Mouse (Mus musculus) ES-E14 (cell line): ENCODE results near the gene Asb8. TPM values are rescaled to one million over a fixed set of nuclear protein-coding genes. Genes with fewer than 3 reads are reported as not detected.

Experiments used
- DNase-seq: peaks from one replicate; pipeline ENCODE4 v3.0.0-alpha.2; 2013; ENCODE audit warnings: low read depth, low spot score
- H3K27ac ChIP-seq: 2 replicates; pipeline ENCODE4 v1.5.1; 2012; ENCODE audit warnings: low read depth, mild to moderate bottlenecking, low read length, moderate library complexity, mixed read lengths; ENCODE audit not compliant: poor library complexity, insufficient read depth, severe bottlenecking
- H3K36me3 ChIP-seq: 2 replicates; pipeline ENCODE4 v1.6.1; 2012; ENCODE audit warnings: mild to moderate bottlenecking, low read length, moderate library complexity, mixed read lengths; ENCODE audit not compliant: control insufficient read depth, poor library complexity, insufficient read depth, severe bottlenecking
- H3K4me1 ChIP-seq, 2 experiments: fragments of 150-350 bp in 1 of 2; sonication (generic) in 1 of 2; 2 replicates each; pipeline ENCODE4 v1.6.1; 2012; ENCODE audit warnings: low read length in 2 of 2, mild to moderate bottlenecking in 1 of 2, mixed read lengths in 1 of 2; ENCODE audit not compliant: control insufficient read depth in 2 of 2, insufficient read depth in 2 of 2, poor library complexity in 1 of 2
- H3K4me3 ChIP-seq, 2 experiments: fragments of 150-350 bp in 1 of 2; sonication (generic) in 1 of 2; 2 replicates each; pipeline ENCODE4 v1.5.1; 2012; ENCODE audit warnings: low read length in 2 of 2, low read depth in 1 of 2, mild to moderate bottlenecking in 1 of 2, mixed read lengths in 1 of 2; ENCODE audit not compliant: insufficient read depth in 1 of 2, poor library complexity in 1 of 2, severe bottlenecking in 1 of 2
- H3K9ac ChIP-seq: 2 replicates; pipeline ENCODE4 v1.6.1; 2012; ENCODE audit warnings: low read depth, mild to moderate bottlenecking, low read length, mixed read lengths; ENCODE audit not compliant: poor library complexity, insufficient read depth, severe bottlenecking
- H3K9me3 ChIP-seq: fragments of 150-350 bp; sonication (generic); 2 replicates; pipeline ENCODE4 v1.6.1; 2012; ENCODE audit warnings: low read depth, mild to moderate bottlenecking, low read length; ENCODE audit not compliant: control insufficient read depth, insufficient read depth
- CHD2 ChIP-seq: IDR thresholded peaks from 2 replicates; pipeline ENCODE4 v1.6.1; 2014; ENCODE audit warnings: mild to moderate bottlenecking, low read depth, low read length, inconsistent platforms
- HCFC1 ChIP-seq: IDR thresholded peaks from 2 replicates; pipeline ENCODE4 v1.6.1; 2012; ENCODE audit warnings: low read length, inconsistent platforms, borderline replicate concordance; ENCODE audit not compliant: insufficient read depth
- MAFK ChIP-seq: IDR thresholded peaks from 2 replicates; pipeline ENCODE4 v1.6.1; 2014; ENCODE audit warnings: mild to moderate bottlenecking, low read depth, low read length, inconsistent platforms; ENCODE audit not compliant: insufficient read depth
- ZC3H11A ChIP-seq: IDR thresholded peaks from 2 replicates; pipeline ENCODE4 v1.6.1; 2012; ENCODE audit warnings: low read depth, mild to moderate bottlenecking, inconsistent platforms, low read length, borderline replicate concordance
- ZNF384 ChIP-seq: IDR thresholded peaks from 2 replicates; pipeline ENCODE4 v1.6.1; 2012; ENCODE audit warnings: low read depth, low read length, inconsistent platforms
- in situ Hi-C, 2 experiments: fragments of 600-800 bp; cut with MboI; formaldehyde crosslinking; loops; one replicate each; pipeline ENCODE4 v1.15.1; 2025; ENCODE audit warnings: low sequenced_read_pairs in 2 of 2, inconsistent platforms in 1 of 2; ENCODE audit not compliant: unreplicated experiment in 2 of 2
- total RNA-seq: library from RNA; depleted of rRNA; stranded (reverse); fragments of 300-350 nt; gene quantifications from 2 replicates; pipeline ENCODE4 v1.2.3, GENCODE M21; 2012

The Asb8 gene
- total RNA-seq, 1 experiment: 12.5 TPM

- no peak overlapping the region for H3K9ac ChIP-seq
- no peaks in the 10 kb centered on the region for H3K9me3 ChIP-seq
- in situ Hi-C loops: no loop called here
- H3K4me3 ChIP-seq: no peak overlapping the region
- TF ChIP-seq MAFK: no peak
- TF ChIP-seq HCFC1: no peak
- TF ChIP-seq ZC3H11A: no peak
- no peak for TF ChIP-seq ZNF384
- TF ChIP-seq CHD2: no peak
- DNase-seq: no peak
- H3K27ac ChIP-seq: no peak overlapping the region
- H3K4me1 ChIP-seq: 0 out of 4 replicates have a peak, but pooled peaks cover 0 to 4% of the 10 kb centered on the region in 2 experiments
- peaks cover 28% of the 10 kb centered on the region; the same call in 1 of the 2 replicates for H3K36me3 ChIP-seq
Observed at GRCm38 (mm10) chr15:98134034-98134433, 31.4 kb downstream of the Asb8 start.

GRCm38 (mm10) chr15:98133471-98133870 is 32.0 kb downstream of the Asb8 start:
- DNase-seq: no peak
- Histone ChIP-seq H3K4me3 (no peak overlapping the region), H3K4me1 (0 out of 4 replicates have a peak, but pooled peaks cover 0 to 5% of the 10 kb centered on the region in 2 experiments), H3K36me3 (peaks cover 28% of the 10 kb centered on the region; the same call in 1 of the 2 replicates), H3K9ac (no peak overlapping the region), H3K9me3 (no peaks in the 10 kb centered on the region), H3K27ac (no peak overlapping the region)
- in situ Hi-C loops: no loop called here
- TF ChIP-seq ZC3H11A: no peak
- no peak for TF ChIP-seq HCFC1
- TF ChIP-seq CHD2: no peak
- TF ChIP-seq ZNF384: no peak
- TF ChIP-seq MAFK: no peak

GRCm38 (mm10) chr15:98131942-98132655 is 33.3 kb downstream of the Asb8 start:
- in situ Hi-C loops: no loop called here
- Histone ChIP-seq H3K9me3 (no peaks in the 10 kb centered on the region), H3K36me3 (peaks cover 26% of the 10 kb centered on the region; the same call in 1 of the 2 replicates)

GRCm38 (mm10) chr15:98131451-98131850 is 34.0 kb downstream of the Asb8 start:
- Histone ChIP-seq H3K9ac (no peak overlapping the region), H3K27ac (no peak overlapping the region), H3K36me3 (peaks cover 31% of the 10 kb centered on the region; the same call in 1 of the 2 replicates), H3K4me1 (0 out of 4 replicates have a peak, but pooled peaks cover 0 to 5% of the 10 kb centered on the region in 2 experiments), H3K4me3 (no peak overlapping the region), H3K9me3 (no peaks in the 10 kb centered on the region)
- TF ChIP-seq CHD2: no peak
- no peak for TF ChIP-seq HCFC1
- no peak for TF ChIP-seq ZNF384
- no peak for TF ChIP-seq MAFK
- TF ChIP-seq ZC3H11A: no peak
- no peak for DNase-seq
- in situ Hi-C loops: no loop called here

More at GRCm38 (mm10) chr15:98131942-98132655, 33.3 kb downstream of the Asb8 start:
- DNase-seq: no peak
- no peak overlapping the region for H3K9ac ChIP-seq
- TF ChIP-seq ZNF384: no peak
- no peak for TF ChIP-seq ZC3H11A
- TF ChIP-seq HCFC1: no peak
- no peak for TF ChIP-seq CHD2
- TF ChIP-seq MAFK: no peak
- 0 out of 4 replicates have a peak, but pooled peaks cover 0 to 5% of the 10 kb centered on the region in 2 experiments for H3K4me1 ChIP-seq
- H3K27ac ChIP-seq: no peak overlapping the region
- no peak overlapping the region for H3K4me3 ChIP-seq
